Mouse (Mus musculus) heart, adult 2 months (tissue): ENCODE data around the gene Hpcal1. TPM values are rescaled to one million over a fixed set of nuclear protein-coding genes. Genes with fewer than 3 reads are reported as not detected.

ENCODE experiments used
- DNase-seq, 2 experiments: peaks; one replicate each; pipeline ENCODE4 v3.0.0; 2021
- H3K27ac ChIP-seq: fragments of 200-600 bp; 2 replicates; pipeline ENCODE4 v1.8.1; 2022
- H3K27me3 ChIP-seq: fragments of 200-500 bp; 2 replicates; pipeline ENCODE4 v1.6.1; 2012; ENCODE audit warnings: mild to moderate bottlenecking, low read length, inconsistent platforms, mixed read lengths; ENCODE audit not compliant: control insufficient read depth, insufficient read depth
- H3K36me3 ChIP-seq: fragments of 200-500 bp; 2 replicates; pipeline ENCODE4 v1.6.1; 2012; ENCODE audit warnings: low read length, inconsistent platforms; ENCODE audit not compliant: control insufficient read depth, insufficient read depth
- H3K4me1 ChIP-seq: fragments of 200-500 bp; 2 replicates; pipeline ENCODE4 v1.6.1; 2011; ENCODE audit warnings: low read length; ENCODE audit not compliant: control insufficient read depth, insufficient read depth
- H3K4me3 ChIP-seq: fragments of 200-600 bp; 2 replicates; pipeline ENCODE4 v1.8.1; 2022
- H3K79me2 ChIP-seq: fragments of 200-500 bp; replicated peaks from 2 replicates; pipeline ENCODE4 v1.6.1; 2012; ENCODE audit warnings: mild to moderate bottlenecking, inconsistent platforms, low read length, moderate library complexity, mixed read lengths; ENCODE audit not compliant: control insufficient read depth, insufficient read depth
- H3K9ac ChIP-seq: fragments of 200-500 bp; 2 replicates; pipeline ENCODE4 v1.6.1; 2012; ENCODE audit warnings: low read depth, mild to moderate bottlenecking, control low read depth, inconsistent platforms, low read length, mixed read lengths
- CTCF ChIP-seq: fragments of 200-600 bp; IDR thresholded peaks from 2 replicates; pipeline ENCODE4 v1.8.1; 2022; ENCODE audit warnings: antibody characterized with exemption, mild to moderate bottlenecking, moderate library complexity
- EP300 ChIP-seq: fragments of 200-500 bp; IDR thresholded peaks from 2 replicates; pipeline ENCODE4 v1.6.1; 2011; ENCODE audit warnings: low read depth, low read length, control low read depth; ENCODE audit not compliant: insufficient read depth
- POLR2A ChIP-seq: fragments of 200-500 bp; IDR thresholded peaks from 2 replicates; pipeline ENCODE4 v1.6.1; 2011; ENCODE audit warnings: mild to moderate bottlenecking, low read depth, low read length, control low read depth; ENCODE audit not compliant: insufficient read depth
- WGBS: fragments of 180-500 bp; shearing (Covaris S2); methylation state at CpG from one replicate; pipeline ENCODE4 v1.1.7; 2018; 5-methylcytosine and 5-hydroxymethylcytosine counted together
- intact Hi-C: fragments of 180-260 bp; cut with DNase I; formaldehyde crosslinking; loops from one replicate; pipeline ENCODE4 v1.15.1; 2025
- polyA plus RNA-seq: library from polyadenylated mRNA; depleted of rRNA; stranded (reverse); fragments of >200 nt; gene quantifications from 2 replicates; pipeline ENCODE4 v1.2.3, GENCODE M21; 2012
- total RNA-seq, 2 experiments: library from RNA; stranded (reverse); gene quantifications; 2 replicates each; pipeline ENCODE4 v1.2.3; 2021

Gene Hpcal1
- total and polyA plus RNA-seq, 3 experiments, result 16.3 to 37.9 (median 21.5) TPM

GRCm38 (mm10) chr12:17723182-17723570, 32.5 kb downstream of the Hpcal1 start:
- Histone ChIP-seq H3K27ac (no peak overlapping the region), H3K9ac (no peak overlapping the region), H3K27me3 (no peaks in the 10 kb centered on the region), H3K4me1 (peaks cover 29% of the 10 kb centered on the region), H3K79me2 (no peaks in the 10 kb centered on the region; the same call in 1 of the 2 replicates), H3K36me3 (no peaks in the 10 kb centered on the region), H3K4me3 (no peak overlapping the region)
- WGBS, result 96% methylated on average over 1 of the region's 1 CpGs
- DNase-seq, result no peak
- intact Hi-C loops, result no loop called here
- no peak for TF ChIP-seq POLR2A
- TF ChIP-seq EP300, result no peak
- no peak for TF ChIP-seq CTCF

DNA sequence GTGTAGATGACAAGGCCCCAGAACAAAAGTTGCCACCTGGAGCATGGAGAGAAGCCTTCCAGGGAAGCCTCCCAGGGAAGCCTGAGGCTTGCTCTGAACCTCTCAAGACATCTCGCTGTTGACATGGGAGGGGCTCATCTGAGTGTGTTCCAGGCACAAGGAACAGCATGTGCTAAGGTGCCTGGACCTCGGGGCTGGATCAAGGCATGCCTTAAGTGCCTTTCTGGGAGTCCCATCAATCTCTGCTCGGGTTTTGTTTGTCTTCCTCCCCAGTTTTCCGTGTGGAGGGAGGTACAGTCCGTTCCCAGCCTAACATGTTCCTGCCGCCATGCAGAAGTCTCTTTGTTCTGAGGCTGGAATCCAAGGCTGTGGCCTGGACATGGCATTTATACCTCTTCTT, 33.3 kb downstream of the Hpcal1 start:
- WGBS, result 56% methylated on average over 6 of the region's 6 CpGs

DNA sequence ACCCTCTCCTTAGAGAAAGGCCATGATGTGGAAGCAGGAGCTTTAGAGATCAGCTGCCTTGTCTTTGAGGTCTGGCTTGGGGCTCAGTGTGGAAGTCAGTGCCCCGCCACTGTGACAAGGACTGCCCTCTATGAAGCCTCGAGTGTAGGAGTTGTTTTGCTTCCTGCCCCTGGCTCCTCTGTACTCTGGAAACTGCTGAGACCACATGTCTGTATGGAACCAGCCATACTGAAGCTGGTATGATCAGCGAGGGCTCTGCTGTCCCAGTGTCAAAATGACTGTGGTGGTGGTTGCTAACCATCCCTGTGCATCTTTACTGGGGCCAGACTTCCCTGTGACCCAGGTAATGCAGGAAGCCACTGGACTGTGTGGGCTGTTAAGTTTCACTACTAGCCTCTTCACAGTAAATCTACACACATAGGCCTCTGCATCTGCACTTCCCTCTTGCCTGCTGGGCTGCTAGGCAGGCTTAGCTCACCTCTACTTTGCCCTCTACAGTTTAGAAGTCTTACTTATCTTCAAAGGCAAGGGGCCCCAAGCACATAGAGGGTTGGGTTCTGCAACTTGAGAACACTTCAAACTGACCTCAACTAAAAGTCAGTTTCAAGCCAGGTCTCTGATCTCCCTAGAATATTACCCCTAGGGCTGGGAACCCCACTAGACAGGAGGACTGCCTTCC, 33.9 kb downstream of the Hpcal1 start:
- WGBS, result 46% methylated on average over 3 of the region's 3 CpGs
- no peak for DNase-seq
- no peak overlapping the region for H3K27ac ChIP-seq
- no peaks in the 10 kb centered on the region; the same call in 1 of the 2 replicates for H3K79me2 ChIP-seq
- no peaks in the 10 kb centered on the region for H3K27me3 ChIP-seq
- H3K4me1 ChIP-seq, result peaks cover 37% of the 10 kb centered on the region
- TF ChIP-seq POLR2A (no peak), EP300 (no peak), CTCF (no peak)
- no peak overlapping the region for H3K4me3 ChIP-seq
- no peaks in the 10 kb centered on the region for H3K36me3 ChIP-seq
- H3K9ac ChIP-seq, result no peak overlapping the region
- intact Hi-C loops, result loop anchor here (5.0 kb wide), 1 partner anchor 43 kb away; no protein-coding TSS in a partner anchor

More for the DNA sequence above, 33.3 kb downstream of the Hpcal1 start:
- H3K36me3 ChIP-seq, result no peaks in the 10 kb centered on the region
- intact Hi-C loops, result no loop called here
- no peak overlapping the region for H3K9ac ChIP-seq
- no peaks in the 10 kb centered on the region; the same call in 1 of the 2 replicates for H3K79me2 ChIP-seq
- no peak for DNase-seq
- TF ChIP-seq POLR2A (no peak), EP300 (no peak), CTCF (no peak)
- H3K4me1 ChIP-seq, result peaks cover 35% of the 10 kb centered on the region
- no peak overlapping the region for H3K4me3 ChIP-seq
- no peaks in the 10 kb centered on the region for H3K27me3 ChIP-seq
- H3K27ac ChIP-seq, result no peak overlapping the region

- no peak overlapping the region for H3K9ac ChIP-seq
- WGBS, result 82% methylated on average over 6 of the region's 6 CpGs
- DNase-seq, result no peak
- TF ChIP-seq POLR2A (no peak), EP300 (no peak), CTCF (no peak)
- peaks cover 38% of the 10 kb centered on the region for H3K4me1 ChIP-seq
- H3K27me3 ChIP-seq, result no peaks in the 10 kb centered on the region
- intact Hi-C loops, result loop anchor here (5.0 kb wide), 1 partner anchor 42 kb away; no protein-coding TSS in a partner anchor
- no peaks in the 10 kb centered on the region for H3K36me3 ChIP-seq
- no peak overlapping the region for H3K4me3 ChIP-seq
- H3K27ac ChIP-seq, result no peak overlapping the region
- H3K79me2 ChIP-seq, result no peaks in the 10 kb centered on the region; the same call in 1 of the 2 replicates
Observed at GRCm38 (mm10) chr12:17725592-17725991, 34.9 kb downstream of the Hpcal1 start.

- Histone ChIP-seq H3K36me3 (no peaks in the 10 kb centered on the region), H3K4me3 (no peak overlapping the region), H3K27me3 (no peaks in the 10 kb centered on the region), H3K79me2 (peaks cover 3% of the 10 kb centered on the region), H3K4me1 (peaks cover 38% of the 10 kb centered on the region), H3K9ac (no peak overlapping the region), H3K27ac (no peak overlapping the region)
- 76% methylated on average over 10 of the region's 10 CpGs for WGBS
- TF ChIP-seq EP300 (no peak), CTCF (no peak), POLR2A (no peak)
- intact Hi-C loops, result loop anchor here (2.0 to 5.0 kb wide), 2 partner anchors 34 to 41 kb away; no protein-coding TSS in a partner anchor
- no peak for DNase-seq
Observed at GRCm38 (mm10) chr12:17726576-17727320, 36.1 kb downstream of the Hpcal1 start.
